Mouse (Mus musculus): ENCODE data around the gene Olfr1160. TPM values are rescaled to one million over a fixed set of nuclear protein-coding genes. Genes with fewer than 3 reads are reported as not detected.
A peak's percentile ranks its signal among the peaks of the same experiment; 100 is the strongest.
"Not testable (repeated sequence)": the region's sequence is repeated elsewhere in the genome, so short reads cannot be mapped to it uniquely, and the experiment has no call there.

Gene Olfr1160
- polyA plus RNA-seq (2015; fragmentation: Nextera tagmentation; extraction: Ambion mirVana) = not detected in 2 replicates

GRCm38 (mm10) chr2:88007515-88008318 is at the start of gene Olfr1160:
TSS of gene Olfr1160 (minus strand) at chr2:88008268.
- no peaks in the 10 kb centered on the region for H3K36me3 ChIP-seq (ENCODE audit: control insufficient read depth, insufficient read depth)
- H3K4me2 ChIP-seq (replicated peaks; ENCODE audit: low read depth) = no peak within 1 kb of the TSS
- ATAC-seq = peak; percentile 95
- H3K27me3 ChIP-seq (replicated peaks; ENCODE audit: control insufficient read depth, insufficient read depth, low read length) = no peaks in the 10 kb centered on the region
- no peak within 1 kb of the TSS for H3K4me3 ChIP-seq (ENCODE audit: low read depth, low read length)
- TF ChIP-seq CTCF (IDR thresholded peaks at IDR 0.05; ENCODE audit: low read depth) = no peak
- no peaks in the 10 kb centered on the region for H3K4me1 ChIP-seq (replicated peaks; ENCODE audit: control insufficient read depth, insufficient read depth, low read length)
- no peak within 1 kb of the TSS for H3K9ac ChIP-seq (ENCODE audit: low read depth, low read length)
- H3K9me3 ChIP-seq (ENCODE audit: control insufficient read depth) = no peaks in the 10 kb centered on the region
- H3K27ac ChIP-seq (ENCODE audit: low read depth, low read length) = no peak within 1 kb of the TSS

GRCm38 (mm10) chr2:88051029-88051428 is 43.0 kb upstream of the Olfr1160 start, which contains the start of gene Olfr1162:
TSS of gene Olfr1162 (minus strand) at chr2:88051129.
- ATAC-seq = no peak
- no peaks in the 10 kb centered on the region for H3K9me3 ChIP-seq (ENCODE audit: control insufficient read depth)
- TF ChIP-seq CTCF (IDR thresholded peaks at IDR 0.05; ENCODE audit: low read depth) = no peak
- H3K4me3 ChIP-seq (ENCODE audit: low read depth, low read length) = no peak within 1 kb of the TSS
- H3K4me2 ChIP-seq (replicated peaks; ENCODE audit: low read depth) = no peak within 1 kb of the TSS
- H3K4me1 ChIP-seq (replicated peaks; ENCODE audit: control insufficient read depth, insufficient read depth, low read length) = no peaks in the 10 kb centered on the region
- H3K36me3 ChIP-seq (ENCODE audit: control insufficient read depth, insufficient read depth) = no peaks in the 10 kb centered on the region
- no peak within 1 kb of the TSS for H3K27ac ChIP-seq (ENCODE audit: low read depth, low read length)
- no peak within 1 kb of the TSS for H3K9ac ChIP-seq (ENCODE audit: low read depth, low read length)
- WGBS = 83% methylated on average over 1 of the region's 1 CpGs
- no peaks in the 10 kb centered on the region for H3K27me3 ChIP-seq (replicated peaks; ENCODE audit: control insufficient read depth, insufficient read depth, low read length)

GRCm38 (mm10) chr2:88037599-88037998 is 29.5 kb upstream of the Olfr1160 start, which contains the start of gene Olfr73:
TSS of gene Olfr73 (minus strand) at chr2:88037699.
- Histone ChIP-seq H3K36me3 (ENCODE audit: control insufficient read depth, insufficient read depth) (no peaks in the 10 kb centered on the region), H3K9me3 (ENCODE audit: control insufficient read depth) (no peaks in the 10 kb centered on the region), H3K4me1 (replicated peaks; ENCODE audit: control insufficient read depth, insufficient read depth, low read length) (no peaks in the 10 kb centered on the region), H3K9ac (ENCODE audit: low read depth, low read length) (no peak within 1 kb of the TSS), H3K4me2 (replicated peaks; ENCODE audit: low read depth) (no peak within 1 kb of the TSS), H3K27me3 (replicated peaks; ENCODE audit: control insufficient read depth, insufficient read depth, low read length) (no peaks in the 10 kb centered on the region), H3K27ac (ENCODE audit: low read depth, low read length) (no peak within 1 kb of the TSS), H3K4me3 (ENCODE audit: low read depth, low read length) (no peak within 1 kb of the TSS)
- no peak for TF ChIP-seq CTCF (IDR thresholded peaks at IDR 0.05; ENCODE audit: low read depth)
- ATAC-seq = no peak

GRCm38 (mm10) chr2:88022474-88022873 is 14.4 kb upstream of the Olfr1160 start, which contains the start of gene Olfr1161:
TSS of gene Olfr1161 (plus strand) at chr2:88022774.
- not testable (repeated sequence) for H3K27me3 ChIP-seq (replicated peaks; ENCODE audit: control insufficient read depth, insufficient read depth, low read length); H3K27ac ChIP-seq (ENCODE audit: low read depth, low read length); H3K4me3 ChIP-seq (ENCODE audit: low read depth, low read length); H3K9me3 ChIP-seq (ENCODE audit: control insufficient read depth); H3K4me1 ChIP-seq (replicated peaks; ENCODE audit: control insufficient read depth, insufficient read depth, low read length); H3K9ac ChIP-seq (ENCODE audit: low read depth, low read length); ATAC-seq; H3K4me2 ChIP-seq (replicated peaks; ENCODE audit: low read depth); H3K36me3 ChIP-seq (ENCODE audit: control insufficient read depth, insufficient read depth)
- WGBS = 69% methylated on average over 1 of the region's 1 CpGs

- Histone ChIP-seq H3K9ac (ENCODE audit: low read depth, low read length) (no peak within 1 kb of the TSS), H3K4me2 (replicated peaks; ENCODE audit: low read depth) (no peak within 1 kb of the TSS), H3K9me3 (ENCODE audit: control insufficient read depth) (no peaks in the 10 kb centered on the region), H3K27ac (ENCODE audit: low read depth, low read length) (no peak within 1 kb of the TSS), H3K4me3 (ENCODE audit: low read depth, low read length) (no peak within 1 kb of the TSS), H3K36me3 (ENCODE audit: control insufficient read depth, insufficient read depth) (no peaks in the 10 kb centered on the region), H3K4me1 (replicated peaks; ENCODE audit: control insufficient read depth, insufficient read depth, low read length) (no peaks in the 10 kb centered on the region), H3K27me3 (replicated peaks; ENCODE audit: control insufficient read depth, insufficient read depth, low read length) (no peaks in the 10 kb centered on the region)
- no peak for ATAC-seq
- no peak for TF ChIP-seq CTCF (IDR thresholded peaks at IDR 0.05; ENCODE audit: low read depth)
Observed at GRCm38 (mm10) chr2:87989813-87990212, 18.3 kb downstream of the Olfr1160 start, which contains the start of gene Olfr1158. TSS of gene Olfr1158 (plus strand) at chr2:87990113.

- no peaks in the 10 kb centered on the region for H3K4me1 ChIP-seq (replicated peaks; ENCODE audit: control insufficient read depth, insufficient read depth, low read length)
- ATAC-seq = no peak
- WGBS = 67% methylated on average over 3 of the region's 3 CpGs
- no peaks in the 10 kb centered on the region for H3K9me3 ChIP-seq (ENCODE audit: control insufficient read depth)
- H3K4me3 ChIP-seq (ENCODE audit: low read depth, low read length) = no peak within 1 kb of the TSS
- H3K27me3 ChIP-seq (replicated peaks; ENCODE audit: control insufficient read depth, insufficient read depth, low read length) = no peaks in the 10 kb centered on the region
- no peaks in the 10 kb centered on the region for H3K36me3 ChIP-seq (ENCODE audit: control insufficient read depth, insufficient read depth)
- H3K4me2 ChIP-seq (replicated peaks; ENCODE audit: low read depth) = no peak within 1 kb of the TSS
- no peak within 1 kb of the TSS for H3K9ac ChIP-seq (ENCODE audit: low read depth, low read length)
- no peak for TF ChIP-seq CTCF (IDR thresholded peaks at IDR 0.05; ENCODE audit: low read depth)
- no peak within 1 kb of the TSS for H3K27ac ChIP-seq (ENCODE audit: low read depth, low read length)
Observed at GRCm38 (mm10) chr2:87974563-87974962, 33.5 kb downstream of the Olfr1160 start, which contains the start of gene Olfr74. TSS of gene Olfr74 (minus strand) at chr2:87974663.
